Mouse (Mus musculus): ENCODE measurements around the gene Alx1.

GRCm38 (mm10) chr10:103046623-103047022 lies 16.6 kb upstream of the Alx1 start:
- TF ChIP-seq CTCF (IDR thresholded peaks at IDR 0.05; ENCODE audit: borderline replicate concordance, insufficient read depth, low read depth, low read length) (no peak), POLR2A (IDR thresholded peaks at IDR 0.05; ENCODE audit: borderline replicate concordance, insufficient read depth, low read length) (no peak)

Data from cerebellum, adult 2 months (tissue).